9 mouse cellular contexts compared by ENCODE assay signal in the genomic region with DNA sequence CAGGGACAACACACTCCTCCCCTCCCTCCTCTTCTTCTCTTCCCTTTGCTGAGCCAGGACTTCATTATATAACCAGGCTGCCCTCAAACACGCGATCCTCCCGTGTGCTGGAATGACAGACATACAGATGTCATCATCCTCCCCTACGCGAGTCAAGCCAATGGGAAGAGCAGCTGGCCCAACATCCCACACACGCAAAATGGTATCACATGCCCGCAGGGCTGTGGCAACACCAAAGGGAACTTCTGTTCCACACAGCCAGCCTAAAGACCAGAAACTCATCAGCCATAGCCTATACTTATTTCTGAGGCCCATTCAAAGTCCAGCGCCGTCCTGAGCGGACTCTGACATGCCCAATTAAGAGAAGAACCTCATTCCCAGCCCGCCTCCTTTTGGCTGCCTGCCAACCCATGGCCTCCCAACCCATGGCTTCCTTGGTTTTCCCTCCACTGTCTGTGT. TPM values are rescaled to one million over a fixed set of nuclear protein-coding genes. Genes with fewer than 3 reads are reported as not detected.
DNase-seq lines count a peak whose midpoint lies in the region; ATAC-seq lines count a peak whose summit lies in the region.
"Had no signal": no experiment of that assay in that cellular context is flagged by ENCODE, and none has a peak within 500 bp of the region (broad histone marks: within the 10 kb centered on the region; RNA-seq: fewer than 3 reads in every experiment).

No protein-coding gene starts in this region.

- H3K9ac ChIP-seq in midbrain, embryonic 11.5 days (ENCODE audit: low read length) = no peak overlapping the region
- H3K9ac ChIP-seq in midbrain, embryonic 16.5 days (ENCODE audit: low read depth, low read length) = no peak overlapping the region
- H3K9ac ChIP-seq: liver, embryonic 14.5 days had no signal

- H3K9me3 ChIP-seq in midbrain, embryonic 11.5 days (ENCODE audit: control insufficient read depth, low read length) = no peaks in the 10 kb centered on the region
- H3K9me3 ChIP-seq in midbrain, embryonic 16.5 days (replicated peaks; ENCODE audit: control insufficient read depth, low read length, poor library complexity, severe bottlenecking) = no peaks in the 10 kb centered on the region
- H3K9me3 ChIP-seq in midbrain, embryonic 10.5 days (replicated peaks) = no peaks in the 10 kb centered on the region

- H3K36me3 ChIP-seq in midbrain, embryonic 11.5 days (ENCODE audit: control insufficient read depth, insufficient read depth, low read length) = no peaks in the 10 kb centered on the region
- H3K36me3 ChIP-seq in midbrain, embryonic 16.5 days (ENCODE audit: control insufficient read depth, insufficient read depth, low read length) = no peaks in the 10 kb centered on the region
- no peaks in the 10 kb centered on the region for H3K36me3 ChIP-seq in midbrain, embryonic 10.5 days

- no peak overlapping the region for H3K4me3 ChIP-seq in midbrain, embryonic 11.5 days (ENCODE audit: low read depth, low read length)
- no peak overlapping the region for H3K4me3 ChIP-seq in midbrain, embryonic 16.5 days (ENCODE audit: low read depth, low read length)
- no peak overlapping the region for H3K4me3 ChIP-seq in midbrain, embryonic 10.5 days

- 87% methylated on average over 11 of the region's 11 CpGs for WGBS in midbrain, embryonic 11.5 days
- 78% methylated on average over 11 of the region's 11 CpGs for WGBS in midbrain, embryonic 16.5 days
- WGBS in midbrain, embryonic 10.5 days = 87% methylated on average over 11 of the region's 11 CpGs

- ATAC-seq in midbrain, embryonic 11.5 days (ENCODE audit: low FRiP score) = no peak
- ATAC-seq in midbrain, embryonic 16.5 days = no peak

- no peaks in the 10 kb centered on the region for H3K4me1 ChIP-seq in midbrain, embryonic 11.5 days (ENCODE audit: control insufficient read depth, insufficient read depth, low read length)
- peaks cover 2% of the 10 kb centered on the region; the same call in 1 of the 2 replicates for H3K4me1 ChIP-seq in midbrain, embryonic 16.5 days (ENCODE audit: control insufficient read depth, insufficient read depth, low read length)
- H3K4me1 ChIP-seq in midbrain, embryonic 10.5 days = no peaks in the 10 kb centered on the region; the same call in 1 of the 2 replicates

- no peak overlapping the region for H3K4me2 ChIP-seq in midbrain, embryonic 11.5 days
- no peak overlapping the region for H3K4me2 ChIP-seq in midbrain, embryonic 16.5 days (ENCODE audit: low read length)

- DNase-seq in frontal cortex, postnatal 36 days (ENCODE audit: low spot score in 2 of 2) = peak; percentile 67 to 76
- no peak for DNase-seq in frontal cortex, postnatal 10 days (ENCODE audit: low spot score in 2 of 2)
- DNase-seq in midbrain, embryonic 11.5 days (ENCODE audit: low spot score, missing footprints) = peak; percentile 56
- peak; percentile 56 to 68 for DNase-seq in kidney, postnatal 4 days
- DNase-seq in right cerebral cortex, postnatal 14 days = peak; percentile 52
- DNase-seq in adrenal gland, postnatal 25 days = no peak
- DNase-seq in midbrain, embryonic 10.5 days (ENCODE audit: low spot score) = no peak

- H3K27ac ChIP-seq in midbrain, embryonic 11.5 days (ENCODE audit: low read depth, low read length) = no peak overlapping the region
- H3K27ac ChIP-seq in midbrain, embryonic 16.5 days (ENCODE audit: low read length) = no peak overlapping the region
- no peak overlapping the region for H3K27ac ChIP-seq in midbrain, embryonic 10.5 days (replicated peaks)
- H3K27ac ChIP-seq: liver, embryonic 14.5 days had no signal

- H3K27me3 ChIP-seq in midbrain, embryonic 11.5 days (ENCODE audit: control insufficient read depth, insufficient read depth, low read length) = no peaks in the 10 kb centered on the region
- no peaks in the 10 kb centered on the region for H3K27me3 ChIP-seq in midbrain, embryonic 16.5 days (ENCODE audit: control insufficient read depth, insufficient read depth, low read depth, low read length)
- no peaks in the 10 kb centered on the region for H3K27me3 ChIP-seq in midbrain, embryonic 10.5 days (ENCODE audit: low read depth, poor library complexity, severe bottlenecking)

RNA-seq across cellular contexts. Expression of a gene that starts 40.0 kb away (rescaled TPM):
- polyA plus RNA-seq in midbrain, embryonic 11.5 days (2014; fragmentation: Nextera tagmentation; extraction: Ambion mirVana) = 3.8 and 4.5 TPM in 2 replicates
- polyA plus RNA-seq in midbrain, embryonic 16.5 days (2015; fragmentation: Nextera tagmentation; extraction: Ambion mirVana) = 12.2 and 13.7 TPM in 2 replicates
- 4.7 and 7.6 TPM in 2 replicates for total RNA-seq in adrenal gland, postnatal 25 days (2021)
- 2.1 and 2.3 TPM in 2 replicates for polyA plus RNA-seq in midbrain, embryonic 10.5 days (2016; fragmentation: Nextera tagmentation; extraction: Ambion mirVana)

Comparison
In these comparisons a context has a peak if more than half of its experiments do, and no peak if none do; other contexts are left out.
1. DNase-seq: peak in frontal cortex, postnatal 36 days (2 of 2), midbrain, embryonic 11.5 days (single experiment), kidney, postnatal 4 days (2 of 2) and right cerebral cortex, postnatal 14 days (single experiment); none in frontal cortex, postnatal 10 days (0 of 2), adrenal gland, postnatal 25 days (single experiment) and midbrain, embryonic 10.5 days (single experiment).